Mouse (Mus musculus) cerebellum, adult 11-12 months (tissue): ENCODE measurements around the gene Gm10837.
A peak's percentile ranks its signal among the peaks of the same experiment; 100 is the strongest.

Experiments
- DNase-seq: peaks from one replicate; pipeline ENCODE4 v3.0.0; 2022

The Gm10837 gene

GRCm38 (mm10) chr14:122464763-122465741, 25.3 kb upstream of the Gm10837 start, which contains the start of gene Zic5:
Gene Zic5 (minus strand): TSS chr14:122465677.
- peak; percentile 93 for DNase-seq

GRCm38 (mm10) chr14:122465931-122466490, 24.4 kb upstream of the Gm10837 start:
- peak; percentile 36 for DNase-seq

GRCm38 (mm10) chr14:122466756-122467362, 23.5 kb upstream of the Gm10837 start:
- DNase-seq = no peak

GRCm38 (mm10) chr14:122467926-122468841, 22.2 kb upstream of the Gm10837 start:
- DNase-seq = peak; percentile 50

GRCm38 (mm10) chr14:122468971-122469755, 21.2 kb upstream of the Gm10837 start:
- DNase-seq = peak; percentile 56

DNA sequence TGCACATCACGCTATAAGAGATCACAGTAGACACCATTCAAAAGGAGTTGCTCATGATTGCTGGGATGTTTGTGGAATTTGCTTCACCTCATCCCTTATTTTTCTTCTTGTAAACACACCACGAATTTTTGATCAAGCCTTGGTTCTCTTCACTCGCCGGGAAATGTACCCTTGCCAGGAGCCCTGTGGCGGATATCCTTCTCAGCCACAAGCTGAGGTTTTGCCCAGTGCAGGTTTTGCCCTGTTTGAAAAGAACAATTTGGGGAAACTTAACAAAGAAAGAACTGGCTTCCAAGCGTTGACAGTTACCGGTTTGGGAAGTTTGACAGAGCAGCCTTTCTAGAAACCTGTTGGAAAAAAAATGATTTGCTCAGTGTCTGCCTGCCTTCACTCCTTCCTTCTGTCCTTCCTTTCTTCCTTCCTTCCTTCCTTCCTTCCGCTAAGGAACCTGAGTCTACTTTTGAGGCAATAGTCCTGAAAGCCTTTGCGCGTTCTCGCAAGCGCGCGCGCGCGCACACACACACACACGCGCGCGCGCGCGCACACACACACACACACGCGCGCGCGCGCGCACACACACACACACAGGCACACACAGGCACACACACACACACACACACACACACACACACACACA, 18.8 kb upstream of the Gm10837 start:
- DNase-seq = peak; percentile 63

- DNase-seq = peak; percentile 54
These were observed 18.2 kb upstream of the Gm10837 start for GRCm38 (mm10) chr14:122472161-122472560.

- peak; percentile 42 for DNase-seq
These were observed 17.7 kb upstream of the Gm10837 start for GRCm38 (mm10) chr14:122472647-122473046.

- peak; percentile 56 for DNase-seq
These were observed 17.1 kb upstream of the Gm10837 start for GRCm38 (mm10) chr14:122473211-122473751.

- peak; percentile 90 for DNase-seq
These were observed 16.1 kb upstream of the Gm10837 start for GRCm38 (mm10) chr14:122474041-122474890.

GRCm38 (mm10) chr14:122474891-122475556, 15.4 kb upstream of the Gm10837 start, which contains the start of gene Zic2:
Gene Zic2 (plus strand): TSS chr14:122475435.
- DNase-seq = peak; percentile 98

GRCm38 (mm10) chr14:122475557-122476040, 14.8 kb upstream of the Gm10837 start:
- no peak for DNase-seq

DNA sequence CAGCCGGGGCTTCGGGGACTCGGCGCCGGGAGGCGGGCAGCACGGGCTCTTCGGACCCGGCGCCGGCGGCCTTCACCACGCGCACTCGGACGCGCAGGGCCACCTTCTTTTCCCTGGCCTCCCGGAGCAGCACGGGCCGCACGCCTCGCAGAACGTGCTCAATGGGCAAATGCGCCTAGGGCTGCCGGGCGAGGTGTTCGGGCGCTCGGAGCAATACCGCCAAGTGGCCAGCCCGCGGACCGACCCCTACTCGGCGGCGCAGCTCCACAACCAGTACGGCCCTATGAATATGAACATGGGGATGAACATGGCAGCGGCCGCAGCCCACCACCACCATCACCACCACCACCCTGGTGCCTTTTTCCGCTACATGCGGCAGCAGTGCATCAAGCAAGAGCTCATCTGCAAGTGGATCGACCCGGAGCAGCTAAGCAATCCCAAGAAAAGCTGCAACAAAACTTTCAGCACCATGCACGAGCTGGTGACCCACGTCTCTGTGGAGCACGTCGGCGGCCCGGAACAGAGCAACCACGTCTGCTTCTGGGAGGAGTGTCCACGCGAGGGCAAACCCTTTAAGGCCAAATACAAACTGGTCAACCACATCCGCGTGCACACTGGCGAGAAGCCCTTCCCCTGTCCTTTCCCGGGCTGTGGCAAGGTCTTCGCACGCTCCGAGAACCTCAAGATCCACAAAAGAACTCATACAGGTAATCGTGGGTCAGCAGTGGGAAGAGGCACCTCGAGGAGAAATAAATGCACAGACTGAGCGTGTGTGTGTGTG, 14.2 kb upstream of the Gm10837 start:
- DNase-seq = peak; percentile 51

- DNase-seq = no peak
These were observed 13.6 kb upstream of the Gm10837 start for GRCm38 (mm10) chr14:122476822-122477215.

GRCm38 (mm10) chr14:122477261-122477671, 13.1 kb upstream of the Gm10837 start:
- DNase-seq = peak; percentile 28

GRCm38 (mm10) chr14:122477971-122478573, 12.3 kb upstream of the Gm10837 start:
- no peak for DNase-seq

DNA sequence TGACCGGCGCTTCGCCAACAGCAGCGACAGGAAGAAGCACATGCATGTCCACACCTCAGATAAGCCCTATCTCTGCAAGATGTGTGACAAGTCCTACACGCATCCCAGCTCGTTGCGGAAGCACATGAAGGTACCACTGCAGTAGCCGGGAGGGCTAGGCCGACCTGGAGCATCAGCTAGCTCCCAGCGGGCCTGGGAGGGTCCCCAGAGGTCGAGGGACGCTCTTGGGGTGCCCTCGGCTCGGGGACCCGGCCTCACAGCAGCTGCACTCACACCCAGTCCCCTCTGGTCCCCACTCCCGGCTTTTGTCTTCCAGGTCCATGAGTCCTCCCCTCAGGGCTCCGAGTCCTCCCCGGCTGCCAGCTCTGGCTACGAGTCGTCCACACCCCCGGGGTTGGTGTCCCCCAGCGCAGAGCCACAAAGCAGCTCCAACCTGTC, 11.8 kb upstream of the Gm10837 start:
- peak; percentile 62 for DNase-seq
